Mouse (Mus musculus): ENCODE data around the gene Gm8104.
"Not testable (repeated sequence)": the region's sequence is repeated elsewhere in the genome, so short reads cannot be mapped to it uniquely, and the experiment has no call there.

Gm8104 gene

DNA sequence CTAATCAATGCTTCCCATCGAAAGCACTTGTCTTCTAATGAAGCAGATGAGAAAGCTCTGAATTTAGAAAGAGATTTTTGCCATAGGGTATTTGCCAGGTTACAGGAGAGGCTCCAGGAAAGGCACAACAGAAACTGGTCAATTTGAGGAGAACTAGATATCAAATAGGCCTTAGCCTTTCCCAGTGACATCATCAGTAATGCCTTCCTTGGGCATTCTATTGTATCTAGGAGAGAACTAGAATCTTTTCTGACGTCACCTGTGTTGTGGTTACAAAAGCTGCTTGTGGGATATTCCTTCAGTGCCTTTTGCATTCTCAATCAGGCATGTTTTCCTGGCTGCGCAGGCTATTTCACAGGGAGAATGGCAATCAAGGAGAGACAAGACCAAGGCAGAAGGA is at the start of gene Gm8104:
Gene Gm8104 (plus strand): TSS at position 301 of the 400 bp plus-strand sequence.
- not testable (repeated sequence) for DNase-seq (ENCODE audit: low spot score in 2 of 2)

DNA sequence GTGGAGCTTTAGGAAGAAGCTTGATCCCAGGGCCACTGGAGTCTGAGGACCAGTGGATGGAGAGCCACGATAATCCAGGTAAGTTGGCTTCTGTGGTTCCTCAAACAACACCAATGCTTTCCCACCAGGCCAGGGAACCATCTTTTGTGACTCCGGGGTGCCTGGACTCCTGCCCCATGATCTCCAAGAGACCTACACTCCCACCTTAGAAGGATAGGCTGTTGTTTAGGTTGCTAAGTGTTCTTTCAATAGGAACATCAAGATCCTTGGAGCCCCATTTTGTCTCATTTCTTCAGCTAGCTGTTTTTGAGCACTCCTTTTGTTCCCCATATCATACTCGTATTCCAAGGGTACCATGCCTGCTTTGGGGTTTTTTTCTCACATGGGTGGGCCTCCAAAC is 42.3 kb upstream of the Gm8104 start:
- DNase-seq (ENCODE audit: low spot score in 2 of 2) = not testable (repeated sequence)

DNA sequence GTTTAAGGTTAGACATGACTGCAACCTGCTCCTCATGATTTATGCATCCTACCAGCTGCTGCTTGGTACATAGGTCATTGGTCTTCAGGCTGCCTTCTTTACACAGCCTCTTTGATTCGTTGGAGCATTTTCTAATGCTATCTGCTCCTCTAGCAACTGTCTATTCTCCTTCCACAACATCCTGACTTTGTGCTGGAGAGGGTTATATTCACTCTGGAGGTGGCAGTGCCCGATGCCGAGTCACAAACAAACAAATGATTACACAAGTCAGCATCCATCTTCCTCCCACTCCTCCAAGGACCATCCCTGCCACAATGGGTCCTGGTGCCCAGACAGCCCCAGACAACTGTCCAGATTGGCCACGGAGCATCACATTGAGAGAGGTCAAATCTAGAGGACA is 40.2 kb upstream of the Gm8104 start:
- not testable (repeated sequence) for DNase-seq (ENCODE audit: low spot score in 2 of 2)

DNA sequence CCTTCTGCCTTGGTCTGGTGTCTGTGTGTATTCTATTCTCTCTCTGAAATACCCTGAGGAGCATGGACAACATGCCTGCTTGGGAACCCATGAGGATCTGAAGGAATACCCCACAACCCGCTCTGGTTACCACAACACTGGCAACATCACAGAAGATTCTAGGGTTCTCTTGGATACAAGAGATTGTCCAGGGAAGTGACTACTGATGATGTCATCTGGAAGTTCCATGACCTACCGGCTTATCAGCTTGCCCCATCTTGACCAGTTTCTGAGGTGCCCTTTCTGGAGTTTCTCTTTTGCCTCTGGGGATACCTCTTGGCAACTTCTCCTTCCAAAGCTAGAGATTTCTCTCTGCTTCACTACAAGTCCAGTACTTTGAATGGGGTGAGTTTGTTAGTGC is 23.9 kb upstream of the Gm8104 start, which contains the start of gene Gm8094:
Gene Gm8094 (minus strand): TSS at position 101 of the 400 bp plus-strand sequence.
- DNase-seq (ENCODE audit: low spot score in 2 of 2) = not testable (repeated sequence)

DNA sequence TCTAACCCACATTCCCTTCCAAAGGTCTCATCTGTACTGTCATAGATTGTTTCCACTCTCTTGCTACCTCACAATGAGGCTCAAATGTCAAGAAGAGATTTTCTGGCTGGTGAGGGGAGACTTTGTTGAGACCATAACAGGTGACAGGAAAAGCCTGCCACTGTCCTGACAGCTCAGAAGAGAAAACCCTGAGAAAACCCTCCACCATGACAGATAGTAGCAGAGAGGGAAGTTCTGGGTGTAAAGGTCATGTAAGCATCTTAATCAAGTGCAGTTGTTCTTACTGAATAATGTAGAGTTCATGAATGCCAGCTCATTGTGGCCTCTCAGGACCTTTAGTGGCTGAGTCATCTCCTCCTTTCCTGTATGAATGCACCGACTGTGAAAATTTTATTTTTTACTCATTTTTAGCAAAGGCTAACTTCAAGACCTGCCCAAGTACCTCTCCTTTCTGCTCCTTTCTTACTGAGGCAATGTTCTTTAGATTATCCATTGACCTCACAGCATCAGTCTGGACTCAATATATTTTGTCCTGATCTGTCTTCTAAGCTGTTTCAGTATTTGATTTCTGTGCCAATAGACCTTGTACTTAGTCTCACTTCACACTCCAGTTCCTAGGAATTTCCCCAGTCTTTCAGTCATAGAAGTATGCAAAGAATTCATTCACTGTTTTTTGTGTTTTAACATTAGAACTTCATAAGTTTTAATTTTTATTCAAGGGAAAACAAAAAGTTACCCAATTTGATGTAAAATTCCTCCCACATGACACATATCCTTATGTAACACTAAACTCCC is 15.3 kb upstream of the Gm8104 start:
- not testable (repeated sequence) for DNase-seq (ENCODE audit: low spot score in 2 of 2)

DNA sequence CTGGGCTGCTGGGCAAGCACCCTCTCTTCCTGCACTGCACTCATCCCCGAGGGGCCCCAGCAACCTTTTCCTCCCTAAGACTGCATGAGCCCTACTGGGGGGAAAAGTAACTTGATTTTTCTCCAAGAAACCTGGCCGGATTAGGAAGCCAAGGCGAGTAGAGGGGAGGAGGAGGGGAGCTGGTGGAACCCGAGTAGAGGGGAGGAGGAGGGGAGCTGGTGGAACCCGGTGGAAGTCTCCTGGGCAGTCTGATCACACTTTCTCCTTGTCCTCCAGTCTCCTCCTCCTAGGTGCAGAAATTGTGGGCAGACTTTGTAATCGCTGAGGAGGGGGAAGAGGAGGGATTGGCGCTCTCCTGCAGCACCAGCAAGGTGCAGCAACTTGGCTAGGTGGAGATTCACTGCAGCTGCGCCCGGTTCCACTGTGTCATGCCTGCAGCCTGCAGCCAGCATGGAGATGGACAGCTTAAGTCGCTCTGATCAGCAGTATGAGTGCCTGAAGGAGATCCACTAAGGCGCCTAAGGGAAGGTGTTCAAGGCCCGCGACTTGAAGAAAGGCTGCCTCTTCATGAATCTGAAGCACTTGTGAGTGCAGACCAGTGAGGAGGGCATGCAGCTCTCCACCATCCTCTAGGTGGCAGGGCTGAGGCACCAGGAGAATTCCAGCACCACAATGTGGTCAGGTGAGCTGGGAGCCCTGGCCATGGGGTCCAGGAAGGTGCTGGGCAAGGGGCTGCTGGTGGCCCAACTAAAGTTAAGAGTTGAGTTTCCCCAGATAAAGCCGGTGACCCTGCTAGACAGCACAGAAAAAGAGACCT is 11.1 kb upstream of the Gm8104 start:
- DNase-seq (ENCODE audit: low spot score in 2 of 2) = not testable (repeated sequence)

DNA sequence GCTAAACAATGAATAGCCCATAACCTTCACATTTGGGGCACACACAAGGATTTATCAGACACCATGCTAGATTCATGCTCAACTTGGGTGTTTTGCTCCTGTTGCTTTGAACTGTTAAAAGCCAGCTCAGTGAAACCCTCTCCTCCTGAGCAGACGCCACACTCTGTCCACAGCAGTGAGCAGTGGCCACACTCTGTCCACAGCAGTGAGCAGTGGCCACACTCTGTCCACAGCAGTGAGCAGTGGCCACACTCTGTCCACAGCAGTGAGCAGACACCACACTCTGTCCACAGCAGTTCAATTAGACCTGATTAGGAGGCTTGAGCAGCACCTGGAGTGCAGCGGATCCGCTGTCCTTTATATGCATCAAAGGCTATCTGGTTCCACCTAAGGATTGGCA is 19.3 kb downstream of the Gm8104 start:
- DNase-seq (ENCODE audit: low spot score in 2 of 2) = not testable (repeated sequence)

DNA sequence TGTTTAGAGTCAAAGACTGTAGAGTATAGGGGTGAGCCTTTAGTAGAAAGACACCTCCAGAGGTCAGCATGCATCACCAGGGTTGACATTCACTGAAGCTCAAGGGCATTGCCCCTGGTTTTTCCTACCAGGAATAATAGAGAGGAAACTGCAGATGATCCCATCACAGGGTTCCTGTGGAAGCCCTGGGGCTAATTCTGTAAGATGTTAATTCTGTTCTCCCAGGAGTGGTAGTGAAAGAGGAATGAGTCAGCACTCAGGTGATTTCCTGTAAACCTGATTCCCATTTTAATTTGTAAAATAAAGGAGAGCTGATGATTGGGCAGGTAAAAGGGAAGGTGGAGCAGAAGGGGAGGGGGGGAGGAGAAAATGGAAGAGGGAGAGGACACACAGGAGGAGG is 25.9 kb downstream of the Gm8104 start:
- not testable (repeated sequence) for DNase-seq (ENCODE audit: low spot score in 2 of 2)
